In genomic region chr12:16045791-16046494, GRCm38 (mm10) we compare ENCODE assay signal across 14 mouse cellular contexts.
DNase-seq lines count a peak whose midpoint lies in the region; ATAC-seq and TF ChIP-seq lines count a peak whose summit lies in the region.
"Had no signal": no experiment of that assay in that cellular context is flagged by ENCODE, and none has a peak within 500 bp of the region (broad histone marks: within the 10 kb centered on the region; RNA-seq: fewer than 3 reads in every experiment).

No protein-coding gene starts in this region.

- H3K27ac ChIP-seq in gastrocnemius, adult 2 months = peak overlapping the region; percentile 79
- H3K27ac ChIP-seq in midbrain, embryonic 14.5 days (replicated peaks; ENCODE audit: low read depth, low read length) = no peak overlapping the region
- H3K27ac ChIP-seq in midbrain, embryonic 11.5 days (ENCODE audit: low read depth, low read length) = no peak overlapping the region
- peak overlapping the region; percentile 10; the same call in 1 of the 2 replicates for H3K27ac ChIP-seq in liver, embryonic 15.5 days (replicated peaks)
- no peak overlapping the region for H3K27ac ChIP-seq in stomach, postnatal 0 days (replicated peaks)
- H3K27ac ChIP-seq: limb, embryonic 13.5 days had no signal

- no peak overlapping the region for H3K4me2 ChIP-seq in midbrain, embryonic 14.5 days (ENCODE audit: low read length)
- no peak overlapping the region for H3K4me2 ChIP-seq in midbrain, embryonic 11.5 days
- H3K4me2 ChIP-seq in liver, embryonic 15.5 days = 0 out of 2 replicates have a peak overlapping the region, but pooled peaks have one; percentile 8
- no peak overlapping the region for H3K4me2 ChIP-seq in stomach, postnatal 0 days (replicated peaks; ENCODE audit: low read depth)
- H3K4me2 ChIP-seq: limb, embryonic 13.5 days had no signal

- no peak for TF ChIP-seq CTCF in gastrocnemius, adult 2 months (IDR thresholded peaks at IDR 0.05)
- TF ChIP-seq CTCF in stomach, postnatal 0 days (IDR thresholded peaks at IDR 0.05; ENCODE audit: low read depth) = no peak

- no peak for ATAC-seq in midbrain, embryonic 14.5 days (ENCODE audit: low FRiP score, low TSS enrichment)
- no peak for ATAC-seq in midbrain, embryonic 11.5 days (ENCODE audit: low FRiP score)
- no peak for ATAC-seq in liver, embryonic 15.5 days (ENCODE audit: insufficient read depth)
- peak; percentile 47; the same call in 1 of the 2 replicates for ATAC-seq in stomach, postnatal 0 days (ENCODE audit: low FRiP score, low TSS enrichment)

- TF ChIP-seq EP300 in stomach, postnatal 0 days (optimal IDR thresholded peaks at IDR 0.05) = no peak

- no peak overlapping the region for H3K4me3 ChIP-seq in gastrocnemius, adult 2 months
- no peak overlapping the region for H3K4me3 ChIP-seq in midbrain, embryonic 14.5 days (replicated peaks; ENCODE audit: low read depth, low read length)
- H3K4me3 ChIP-seq in midbrain, embryonic 11.5 days (ENCODE audit: low read depth, low read length) = no peak overlapping the region
- H3K4me3 ChIP-seq in liver, embryonic 15.5 days (replicated peaks) = no peak overlapping the region
- no peak overlapping the region for H3K4me3 ChIP-seq in stomach, postnatal 0 days (ENCODE audit: low read depth, low read length)
- H3K4me3 ChIP-seq: limb, embryonic 13.5 days had no signal

- no peak overlapping the region for H3K9ac ChIP-seq in midbrain, embryonic 14.5 days (replicated peaks; ENCODE audit: low read length)
- H3K9ac ChIP-seq in midbrain, embryonic 11.5 days (ENCODE audit: low read length) = no peak overlapping the region
- H3K9ac ChIP-seq in liver, embryonic 15.5 days = no peak overlapping the region
- no peak overlapping the region for H3K9ac ChIP-seq in stomach, postnatal 0 days (ENCODE audit: low read length)
- H3K9ac ChIP-seq: limb, embryonic 13.5 days had no signal

- intact Hi-C loops in gastrocnemius, adult 2 months (cut with DNase I) = no loop called here

- H3K4me1 ChIP-seq in midbrain, embryonic 14.5 days (ENCODE audit: control insufficient read depth, insufficient read depth, low read length) = no peaks in the 10 kb centered on the region
- no peaks in the 10 kb centered on the region; the same call in 1 of the 2 replicates for H3K4me1 ChIP-seq in midbrain, embryonic 11.5 days (ENCODE audit: control insufficient read depth, insufficient read depth, low read length)
- H3K4me1 ChIP-seq in liver, embryonic 15.5 days (replicated peaks) = peaks cover 27% of the 10 kb centered on the region
- H3K4me1 ChIP-seq in stomach, postnatal 0 days (replicated peaks; ENCODE audit: control insufficient read depth, insufficient read depth) = no peaks in the 10 kb centered on the region

- DNase-seq in gastrocnemius, adult 2 months = peak; percentile 22
- DNase-seq in gastrocnemius, adult 8-10 months (ENCODE audit: low spot score in 2 of 2) = no peak
- peak; percentile 9 for DNase-seq in midbrain, embryonic 14.5 days
- DNase-seq in midbrain, embryonic 11.5 days (ENCODE audit: low spot score, missing footprints) = no peak
- no peak for DNase-seq in stomach, postnatal 0 days (ENCODE audit: low spot score)
- DNase-seq in cerebellum, postnatal 10 days = no peak
- DNase-seq in thymus, postnatal 14 days = no peak
- DNase-seq: B cell, adult 2 months; cerebellum, postnatal 36 days; right cerebral cortex, adult 18-20 months; thymus, postnatal 4 days had no signal

- H3K36me3 ChIP-seq in midbrain, embryonic 14.5 days (ENCODE audit: control insufficient read depth, insufficient read depth, low read length) = no peaks in the 10 kb centered on the region
- no peaks in the 10 kb centered on the region for H3K36me3 ChIP-seq in midbrain, embryonic 11.5 days (ENCODE audit: control insufficient read depth, insufficient read depth, low read length)
- H3K36me3 ChIP-seq in liver, embryonic 15.5 days (replicated peaks) = no peaks in the 10 kb centered on the region
- no peaks in the 10 kb centered on the region for H3K36me3 ChIP-seq in stomach, postnatal 0 days (ENCODE audit: control insufficient read depth, insufficient read depth, low read length)
- H3K36me3 ChIP-seq: G1E; limb, embryonic 13.5 days had no signal

- no peaks in the 10 kb centered on the region for H3K27me3 ChIP-seq in midbrain, embryonic 14.5 days (ENCODE audit: control insufficient read depth, insufficient read depth, low read length)
- H3K27me3 ChIP-seq in midbrain, embryonic 11.5 days (ENCODE audit: control insufficient read depth, insufficient read depth, low read length) = no peaks in the 10 kb centered on the region
- no peaks in the 10 kb centered on the region for H3K27me3 ChIP-seq in liver, embryonic 15.5 days
- no peaks in the 10 kb centered on the region for H3K27me3 ChIP-seq in stomach, postnatal 0 days (ENCODE audit: control insufficient read depth, insufficient read depth, low read length)

- WGBS in midbrain, embryonic 14.5 days = 71% methylated on average over 5 of the region's 5 CpGs
- 81% methylated on average over 5 of the region's 5 CpGs for WGBS in midbrain, embryonic 11.5 days
- WGBS in liver, embryonic 15.5 days (ENCODE audit: insufficient replicate concordance) = 50% methylated on average over 5 of the region's 5 CpGs
- WGBS in stomach, postnatal 0 days = 37% methylated on average over 5 of the region's 5 CpGs

- H3K9me3 ChIP-seq in midbrain, embryonic 14.5 days (ENCODE audit: control insufficient read depth, low read length) = no peaks in the 10 kb centered on the region
- no peaks in the 10 kb centered on the region for H3K9me3 ChIP-seq in midbrain, embryonic 11.5 days (ENCODE audit: control insufficient read depth, low read length)
- no peaks in the 10 kb centered on the region for H3K9me3 ChIP-seq in liver, embryonic 15.5 days (replicated peaks)
- H3K9me3 ChIP-seq in stomach, postnatal 0 days (ENCODE audit: control insufficient read depth, low read length) = no peaks in the 10 kb centered on the region
- H3K9me3 ChIP-seq: limb, embryonic 13.5 days had no signal

Comparison
In these comparisons a context has a peak if more than half of its experiments do, and no peak if none do; other contexts are left out.
1. DNase-seq: peak in gastrocnemius, adult 2 months (single experiment) and midbrain, embryonic 14.5 days (single experiment); none in gastrocnemius, adult 8-10 months (0 of 2), midbrain, embryonic 11.5 days (single experiment), stomach, postnatal 0 days (single experiment), cerebellum, postnatal 10 days (0 of 2) and thymus, postnatal 14 days (single experiment).
2. H3K27ac ChIP-seq: peak in gastrocnemius, adult 2 months (single experiment) and liver, embryonic 15.5 days (single experiment); none in midbrain, embryonic 14.5 days (single experiment), midbrain, embryonic 11.5 days (single experiment) and stomach, postnatal 0 days (single experiment).